Mouse (Mus musculus): Measurements from ENCODE around the gene Cdr2l. TPM values are rescaled to one million over a fixed set of nuclear protein-coding genes. Genes with fewer than 3 reads are reported as not detected.

Gene Cdr2l
- polyA plus RNA-seq, 1 experiment from 2014 or later, result 11.3 TPM

GRCm38 (mm10) chr11:115354183-115354582 lies 27.5 kb upstream of the Cdr2l start:
- peak; percentile 88 for DNase-seq (ENCODE audit: low spot score)
- H3K4me1 ChIP-seq, result peaks cover 10% of the 10 kb centered on the region; the same call in 1 of the 2 replicates
- H3K4me3 ChIP-seq, result no peak overlapping the region
- no peaks in the 10 kb centered on the region; the same call in 1 of the 2 replicates for H3K36me3 ChIP-seq
- no peak overlapping the region for H3K27ac ChIP-seq
- 5% methylated on average over 8 of the region's 8 CpGs for WGBS
- H3K27me3 ChIP-seq (ENCODE audit: insufficient read depth, poor library complexity, severe bottlenecking), result peaks cover 76% of the 10 kb centered on the region
- H3K9me3 ChIP-seq, result no peaks in the 10 kb centered on the region

GRCm38 (mm10) chr11:115358468-115358867 lies 23.2 kb upstream of the Cdr2l start:
- Histone ChIP-seq H3K9me3 (no peaks in the 10 kb centered on the region), H3K27me3 (ENCODE audit: insufficient read depth, poor library complexity, severe bottlenecking) (peaks cover 60% of the 10 kb centered on the region), H3K4me3 (no peak overlapping the region), H3K4me1 (peaks cover 16% of the 10 kb centered on the region), H3K27ac (peak overlapping the region; percentile 65), H3K36me3 (no peaks in the 10 kb centered on the region)
- 22% methylated on average over 5 of the region's 5 CpGs for WGBS
- DNase-seq (ENCODE audit: low spot score), result no peak

GRCm38 (mm10) chr11:115359293-115359692 lies 22.4 kb upstream of the Cdr2l start:
- no peaks in the 10 kb centered on the region for H3K36me3 ChIP-seq
- no peak for DNase-seq (ENCODE audit: low spot score)
- no peaks in the 10 kb centered on the region for H3K9me3 ChIP-seq
- H3K27ac ChIP-seq, result peak overlapping the region; percentile 65; the same call in 1 of the 2 replicates
- H3K27me3 ChIP-seq (ENCODE audit: insufficient read depth, poor library complexity, severe bottlenecking), result peaks cover 60% of the 10 kb centered on the region
- WGBS, result 56% methylated on average over 3 of the region's 3 CpGs
- H3K4me1 ChIP-seq, result peaks cover 16% of the 10 kb centered on the region
- H3K4me3 ChIP-seq, result no peak overlapping the region

GRCm38 (mm10) chr11:115359726-115360125 lies 22.0 kb upstream of the Cdr2l start:
- no peaks in the 10 kb centered on the region for H3K9me3 ChIP-seq
- H3K4me3 ChIP-seq, result no peak overlapping the region
- H3K27me3 ChIP-seq (ENCODE audit: insufficient read depth, poor library complexity, severe bottlenecking), result peaks cover 58% of the 10 kb centered on the region
- H3K36me3 ChIP-seq, result no peaks in the 10 kb centered on the region
- no peak for DNase-seq (ENCODE audit: low spot score)
- H3K4me1 ChIP-seq, result peaks cover 16% of the 10 kb centered on the region
- peak overlapping the region; percentile 65; the same call in 1 of the 2 replicates for H3K27ac ChIP-seq
- 67% methylated on average over 6 of the region's 6 CpGs for WGBS

GRCm38 (mm10) chr11:115364136-115364535 lies 17.6 kb upstream of the Cdr2l start:
- no peaks in the 10 kb centered on the region for H3K9me3 ChIP-seq
- H3K36me3 ChIP-seq, result no peaks in the 10 kb centered on the region
- no peak for DNase-seq (ENCODE audit: low spot score)
- no peak overlapping the region for H3K4me3 ChIP-seq
- H3K27me3 ChIP-seq (ENCODE audit: insufficient read depth, poor library complexity, severe bottlenecking), result peaks cover 67% of the 10 kb centered on the region
- H3K27ac ChIP-seq, result no peak overlapping the region
- H3K4me1 ChIP-seq, result peaks cover 30% of the 10 kb centered on the region
- 79% methylated on average over 3 of the region's 3 CpGs for WGBS

- 25% methylated on average over 7 of the region's 7 CpGs for WGBS
- Histone ChIP-seq H3K4me3 (peak overlapping the region; percentile 63), H3K27me3 (ENCODE audit: insufficient read depth, poor library complexity, severe bottlenecking) (peaks cover 78% of the 10 kb centered on the region)
These were observed 15.5 kb upstream of the Cdr2l start for GRCm38 (mm10) chr11:115366039-115366705.

GRCm38 (mm10) chr11:115366706-115367394 lies 14.9 kb upstream of the Cdr2l start:
- Histone ChIP-seq H3K36me3 (no peaks in the 10 kb centered on the region), H3K9me3 (no peaks in the 10 kb centered on the region), H3K27me3 (ENCODE audit: insufficient read depth, poor library complexity, severe bottlenecking) (peaks cover 80% of the 10 kb centered on the region), H3K4me1 (peaks cover 18% of the 10 kb centered on the region), H3K4me3 (peak overlapping the region; percentile 63), H3K27ac (peak overlapping the region; percentile 60; the same call in 1 of the 2 replicates)
- no peak for DNase-seq (ENCODE audit: low spot score)
- 1% methylated on average over 28 of the region's 28 CpGs for WGBS

More at GRCm38 (mm10) chr11:115366039-115366705, 15.5 kb upstream of the Cdr2l start:
- H3K27ac ChIP-seq, result no peak overlapping the region; the same call in 1 of the 2 replicates
- H3K36me3 ChIP-seq, result no peaks in the 10 kb centered on the region
- peaks cover 18% of the 10 kb centered on the region for H3K4me1 ChIP-seq
- no peaks in the 10 kb centered on the region for H3K9me3 ChIP-seq
- DNase-seq (ENCODE audit: low spot score), result no peak

- peak; percentile 88 for DNase-seq (ENCODE audit: low spot score)
- Histone ChIP-seq H3K36me3 (no peaks in the 10 kb centered on the region), H3K4me3 (peak within 1 kb of the TSS; percentile 63), H3K27ac (peak within 1 kb of the TSS; percentile 60), H3K4me1 (peaks cover 18% of the 10 kb centered on the region), H3K27me3 (ENCODE audit: insufficient read depth, poor library complexity, severe bottlenecking) (peaks cover 81% of the 10 kb centered on the region), H3K9me3 (no peaks in the 10 kb centered on the region)
- WGBS, result under 1% methylated on average over 39 of the region's 39 CpGs
These were observed 14.2 kb upstream of the Cdr2l start, which contains the start of gene Hid1 for GRCm38 (mm10) chr11:115367395-115367944. Gene Hid1, minus strand, starts transcription at chr11:115367756.

- Histone ChIP-seq H3K36me3 (no peaks in the 10 kb centered on the region), H3K9me3 (no peaks in the 10 kb centered on the region), H3K27ac (no peak overlapping the region), H3K4me1 (peaks cover 29% of the 10 kb centered on the region), H3K4me3 (no peak overlapping the region), H3K27me3 (ENCODE audit: insufficient read depth, poor library complexity, severe bottlenecking) (peaks cover 96% of the 10 kb centered on the region)
- 47% methylated on average over 7 of the region's 7 CpGs for WGBS
- DNase-seq (ENCODE audit: low spot score), result no peak
These were observed 11.3 kb upstream of the Cdr2l start for GRCm38 (mm10) chr11:115370368-115370767.

GRCm38 (mm10) chr11:115371354-115371753 lies 10.4 kb upstream of the Cdr2l start:
- peaks cover 96% of the 10 kb centered on the region for H3K27me3 ChIP-seq (ENCODE audit: insufficient read depth, poor library complexity, severe bottlenecking)
- no peak for DNase-seq (ENCODE audit: low spot score)
- H3K4me1 ChIP-seq, result peaks cover 25% of the 10 kb centered on the region
- H3K4me3 ChIP-seq, result no peak overlapping the region
- H3K36me3 ChIP-seq, result no peaks in the 10 kb centered on the region
- no peak overlapping the region for H3K27ac ChIP-seq
- 44% methylated on average over 8 of the region's 8 CpGs for WGBS
- H3K9me3 ChIP-seq, result no peaks in the 10 kb centered on the region

- Histone ChIP-seq H3K36me3 (no peaks in the 10 kb centered on the region), H3K9me3 (no peaks in the 10 kb centered on the region), H3K27ac (no peak overlapping the region), H3K4me1 (peaks cover 18% of the 10 kb centered on the region), H3K4me3 (no peak overlapping the region), H3K27me3 (ENCODE audit: insufficient read depth, poor library complexity, severe bottlenecking) (peaks cover 96% of the 10 kb centered on the region)
- WGBS, result 44% methylated on average over 1 of the region's 1 CpGs
- DNase-seq (ENCODE audit: low spot score), result no peak
These were observed 9.7 kb upstream of the Cdr2l start for GRCm38 (mm10) chr11:115372015-115372414.

- 56% methylated on average over 2 of the region's 2 CpGs for WGBS
- peaks cover 11% of the 10 kb centered on the region for H3K4me1 ChIP-seq
- no peak for DNase-seq (ENCODE audit: low spot score)
- no peak overlapping the region for H3K4me3 ChIP-seq
- no peaks in the 10 kb centered on the region for H3K9me3 ChIP-seq
- peaks cover 92% of the 10 kb centered on the region for H3K27me3 ChIP-seq (ENCODE audit: insufficient read depth, poor library complexity, severe bottlenecking)
- no peaks in the 10 kb centered on the region for H3K36me3 ChIP-seq
- no peak overlapping the region for H3K27ac ChIP-seq
These were observed 9.0 kb upstream of the Cdr2l start for GRCm38 (mm10) chr11:115372737-115373136.
